Mouse (Mus musculus) embryonic facial prominence, embryonic 11.5 days (tissue): ENCODE measurements at regions not wholly inside any gene's neighbourhood (a gene's known extent, or its start where the extent isn't known, plus 50 kb on each side); places are given as distances from the start of the nearest gene placed in this dataset.

ENCODE experiments used
- ATAC-seq: fragments of 200-750 bp; cut with Nextera tagmentation; replicated peaks from 2 replicates; pipeline ENCODE4 v1.8.0; 2017; ENCODE audit warnings: low read depth; ENCODE audit not compliant: insufficient number of reproducible peaks, low FRiP score, low TSS enrichment
- DNase-seq: peaks from one replicate; pipeline ENCODE4 v3.0.0-alpha.2; 2015; ENCODE audit warnings: low spot score
- H3K27ac ChIP-seq: fragments of 300-500 bp; sonication (generic); replicated peaks from 2 replicates; pipeline ENCODE4 v1.5.1; 2014; ENCODE audit warnings: mild to moderate bottlenecking, low read depth, low read length, control low read depth
- H3K27me3 ChIP-seq: fragments of 300-500 bp; sonication (generic); 2 replicates; pipeline ENCODE4 v1.6.1; 2014; ENCODE audit warnings: mild to moderate bottlenecking, low read length, moderate library complexity, mixed read lengths; ENCODE audit not compliant: control insufficient read depth, insufficient read depth
- H3K36me3 ChIP-seq: fragments of 300-500 bp; sonication (generic); replicated peaks from 2 replicates; pipeline ENCODE4 v1.6.1; 2014; ENCODE audit warnings: low read depth, mild to moderate bottlenecking, low read length, moderate library complexity, mixed read lengths; ENCODE audit not compliant: control insufficient read depth, insufficient read depth
- H3K4me1 ChIP-seq: fragments of 300-500 bp; sonication (generic); 2 replicates; pipeline ENCODE4 v1.6.1; 2014; ENCODE audit warnings: low read length, mixed read lengths; ENCODE audit not compliant: control insufficient read depth, insufficient read depth
- H3K4me2 ChIP-seq: fragments of 300-500 bp; sonication (generic); 2 replicates; pipeline ENCODE4 v1.6.1; 2014; ENCODE audit warnings: low read depth, mild to moderate bottlenecking, control low read depth, low read length, moderate library complexity
- H3K4me3 ChIP-seq: fragments of 300-500 bp; sonication (generic); 2 replicates; pipeline ENCODE4 v1.5.1; 2014; ENCODE audit warnings: low read depth, low read length, control low read depth
- H3K9ac ChIP-seq: fragments of 300-500 bp; sonication (generic); replicated peaks from 2 replicates; pipeline ENCODE4 v1.6.1; 2014; ENCODE audit warnings: mild to moderate bottlenecking, control low read depth, low read length
- H3K9me3 ChIP-seq: fragments of 300-500 bp; sonication (generic); replicated peaks from 2 replicates; pipeline ENCODE4 v1.6.1; 2016; ENCODE audit warnings: mild to moderate bottlenecking, low read length, inconsistent platforms, mixed read lengths; ENCODE audit not compliant: control insufficient read depth
- WGBS: fragments of 180-500 bp; shearing (Covaris S2); extraction: QIAGEN DNeasy Blood & Tissue Kit; methylation state at CpG from one replicate; pipeline ENCODE4 v1.1.7; 2014; 5-methylcytosine and 5-hydroxymethylcytosine counted together

DNA sequence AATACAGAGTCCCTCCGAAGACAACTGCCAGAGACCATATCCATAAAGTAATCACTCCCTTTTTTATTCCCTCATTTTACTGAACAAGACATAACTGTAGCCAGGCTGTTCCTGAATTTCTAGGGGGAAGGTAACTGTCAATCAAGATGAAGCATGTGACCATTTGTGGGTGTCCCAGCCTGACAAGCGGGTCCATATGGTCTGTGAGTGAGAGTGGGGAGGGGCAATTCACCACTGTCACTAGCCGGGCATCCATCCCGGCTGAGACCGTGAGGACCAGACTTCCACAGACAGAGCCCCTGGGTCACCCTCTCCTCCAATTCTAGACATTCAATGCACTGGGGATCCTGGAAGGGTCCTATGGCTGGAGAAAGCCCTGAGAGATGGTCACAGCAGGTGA lies 54.6 kb downstream of the Gm11733 start:
- WGBS: 78% methylated on average over 5 of the region's 5 CpGs
- Histone ChIP-seq H3K9ac (no peak overlapping the region), H3K9me3 (no peaks in the 10 kb centered on the region), H3K4me3 (no peak overlapping the region), H3K36me3 (no peaks in the 10 kb centered on the region), H3K27me3 (no peaks in the 10 kb centered on the region), H3K4me1 (peaks cover 8% of the 10 kb centered on the region), H3K4me2 (no peak overlapping the region), H3K27ac (no peak overlapping the region)
- ATAC-seq: no peak
- DNase-seq: no peak

DNA sequence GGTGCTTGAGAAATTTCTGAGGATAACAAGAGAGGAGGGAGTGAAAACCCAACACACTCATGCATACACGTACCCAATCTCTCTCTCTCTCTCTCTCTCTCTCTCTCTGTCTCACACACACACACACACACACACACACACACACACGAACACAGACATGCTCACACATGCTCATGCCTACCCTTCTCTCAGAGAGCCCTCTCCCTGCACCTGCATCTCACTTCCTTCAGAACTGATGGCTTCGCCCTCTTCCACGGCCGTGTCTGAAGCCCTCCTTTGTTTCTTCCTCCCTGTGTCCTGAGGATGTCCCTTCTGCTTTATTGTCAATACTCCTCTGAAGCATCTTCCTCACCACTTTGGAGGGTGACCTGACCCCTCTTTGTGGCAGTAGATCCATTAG lies 56.4 kb downstream of the Gm11733 start:
- Histone ChIP-seq H3K9ac (no peak overlapping the region), H3K4me3 (no peak overlapping the region), H3K4me1 (peaks cover 8% of the 10 kb centered on the region), H3K4me2 (no peak overlapping the region), H3K27me3 (no peaks in the 10 kb centered on the region), H3K36me3 (no peaks in the 10 kb centered on the region), H3K9me3 (no peaks in the 10 kb centered on the region), H3K27ac (0 out of 2 replicates have a peak overlapping the region, but pooled peaks have one; percentile 20)
- DNase-seq (no peak), ATAC-seq (no peak)
- WGBS: 34% methylated on average over 5 of the region's 5 CpGs

DNA sequence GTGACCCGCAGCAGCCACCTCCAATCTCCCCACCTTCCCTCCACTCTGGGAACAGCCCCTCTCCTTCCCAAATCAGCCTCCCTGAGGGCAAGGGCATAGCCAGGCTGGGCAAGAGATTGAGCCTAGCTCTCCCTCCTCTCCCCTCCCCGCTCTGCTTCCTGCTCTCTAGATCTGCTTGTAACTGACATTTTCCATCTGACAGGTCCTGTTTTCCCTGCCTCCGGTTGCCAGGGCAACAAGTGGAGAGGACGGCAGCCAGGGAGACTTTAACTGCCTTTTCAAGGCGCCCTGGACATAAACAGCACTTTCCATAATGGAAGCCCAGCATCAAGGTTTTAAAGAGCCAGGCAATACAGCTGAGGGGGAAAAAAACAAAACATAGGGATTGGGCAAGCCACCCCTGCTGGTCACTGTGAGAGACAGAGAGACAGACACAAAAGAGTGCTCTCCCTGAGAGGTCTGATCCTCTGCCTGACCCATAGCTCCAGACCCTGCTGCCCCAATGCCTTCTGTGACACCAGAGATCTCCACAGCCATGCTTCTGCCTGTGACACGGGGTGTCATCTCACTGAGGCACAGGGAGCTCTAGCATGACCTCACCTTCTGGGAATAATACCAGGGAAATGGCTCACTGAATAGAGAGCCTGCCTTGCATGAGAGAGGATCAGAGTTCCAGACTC lies 57.2 kb downstream of the Gm11733 start:
- Histone ChIP-seq H3K4me2 (no peak overlapping the region), H3K4me3 (no peak overlapping the region), H3K9me3 (no peaks in the 10 kb centered on the region), H3K27ac (0 out of 2 replicates have a peak overlapping the region, but pooled peaks have one; percentile 20), H3K4me1 (peaks cover 8% of the 10 kb centered on the region), H3K36me3 (no peaks in the 10 kb centered on the region), H3K9ac (no peak overlapping the region), H3K27me3 (no peaks in the 10 kb centered on the region)
- ATAC-seq (no peak; the same call in 1 of the 2 replicates), DNase-seq (peak; percentile 83)
- WGBS: 6% methylated on average over 6 of the region's 6 CpGs

- H3K27ac ChIP-seq: no peak overlapping the region
- H3K9me3 ChIP-seq: no peaks in the 10 kb centered on the region
- WGBS: 31% methylated on average over 6 of the region's 6 CpGs
- no peak for ATAC-seq
- H3K9ac ChIP-seq: no peak overlapping the region
- H3K4me2 ChIP-seq: no peak overlapping the region
- no peaks in the 10 kb centered on the region for H3K36me3 ChIP-seq
- H3K4me3 ChIP-seq: no peak overlapping the region
- H3K4me1 ChIP-seq: peaks cover 8% of the 10 kb centered on the region
- DNase-seq: no peak
- H3K27me3 ChIP-seq: no peaks in the 10 kb centered on the region
These were observed 59.0 kb downstream of the Gm11733 start for GRCm38 (mm10) chr11:117543191-117543590.

DNA sequence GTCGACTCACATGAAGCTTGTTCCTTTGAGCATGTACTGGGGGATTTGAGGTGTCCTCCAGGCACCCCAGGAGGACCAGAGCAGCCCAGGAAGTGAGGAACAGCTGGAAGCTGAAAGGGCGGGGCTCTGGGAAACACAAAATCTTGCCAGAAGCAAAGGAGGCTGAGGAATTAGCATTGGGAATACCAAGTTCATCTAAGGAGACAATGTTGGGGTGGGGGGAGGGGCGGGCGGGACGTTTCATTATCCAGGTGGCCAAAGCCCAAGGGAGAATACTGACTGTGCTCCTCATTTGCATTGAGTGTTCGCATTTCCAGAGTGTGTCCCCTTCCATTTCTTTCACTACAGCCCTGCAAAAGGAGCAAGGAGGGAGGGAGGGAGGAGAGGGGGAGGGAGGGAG lies 60.3 kb downstream of the Gm11733 start:
- H3K4me2 ChIP-seq: no peak overlapping the region
- H3K9me3 ChIP-seq: no peaks in the 10 kb centered on the region
- 33% methylated on average over 6 of the region's 6 CpGs for whole genome bisulfite sequencing
- no peak overlapping the region for H3K27ac ChIP-seq
- H3K27me3 ChIP-seq: no peaks in the 10 kb centered on the region
- peaks cover 8% of the 10 kb centered on the region for H3K4me1 ChIP-seq
- no peaks in the 10 kb centered on the region for H3K36me3 ChIP-seq
- no peak for DNase-seq
- no peak overlapping the region for H3K4me3 ChIP-seq
- no peak overlapping the region for H3K9ac ChIP-seq
- ATAC-seq: no peak

GRCm38 (mm10) chr11:117544926-117545325 lies 60.8 kb downstream of the Gm11733 start:
- Histone ChIP-seq H3K27me3 (no peaks in the 10 kb centered on the region), H3K36me3 (no peaks in the 10 kb centered on the region), H3K4me1 (peaks cover 8% of the 10 kb centered on the region), H3K4me2 (no peak overlapping the region), H3K9me3 (no peaks in the 10 kb centered on the region), H3K4me3 (no peak overlapping the region), H3K27ac (no peak overlapping the region), H3K9ac (no peak overlapping the region)
- ATAC-seq (no peak), DNase-seq (no peak)
- 53% methylated on average over 3 of the region's 3 CpGs for WGBS

DNA sequence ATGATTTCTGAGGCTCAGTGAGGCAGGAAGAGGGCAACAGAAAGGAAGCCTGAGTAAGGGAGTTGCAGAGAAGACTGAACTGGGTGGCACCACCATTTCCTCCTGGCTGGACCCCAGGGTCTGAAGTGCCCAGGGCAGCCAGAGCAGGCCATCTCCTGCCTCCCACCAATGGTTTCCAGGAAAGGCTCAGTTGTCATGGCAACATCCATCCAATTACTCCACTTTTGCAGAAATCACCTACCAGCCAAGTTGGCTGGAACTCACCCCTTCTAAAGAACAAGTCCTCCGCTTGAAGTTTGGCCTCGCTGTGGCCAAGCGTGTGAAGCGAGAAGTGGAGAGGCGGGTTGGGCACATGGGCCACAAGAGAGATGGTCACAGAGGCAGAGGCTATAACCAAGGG lies 67.8 kb downstream of the Gm11733 start:
- Histone ChIP-seq H3K27ac (no peak overlapping the region), H3K4me2 (no peak overlapping the region), H3K4me3 (no peak overlapping the region), H3K4me1 (no peaks in the 10 kb centered on the region), H3K36me3 (no peaks in the 10 kb centered on the region), H3K9me3 (no peaks in the 10 kb centered on the region), H3K27me3 (no peaks in the 10 kb centered on the region), H3K9ac (no peak overlapping the region)
- DNase-seq: no peak
- ATAC-seq: no peak
- WGBS: 92% methylated on average over 5 of the region's 5 CpGs

DNA sequence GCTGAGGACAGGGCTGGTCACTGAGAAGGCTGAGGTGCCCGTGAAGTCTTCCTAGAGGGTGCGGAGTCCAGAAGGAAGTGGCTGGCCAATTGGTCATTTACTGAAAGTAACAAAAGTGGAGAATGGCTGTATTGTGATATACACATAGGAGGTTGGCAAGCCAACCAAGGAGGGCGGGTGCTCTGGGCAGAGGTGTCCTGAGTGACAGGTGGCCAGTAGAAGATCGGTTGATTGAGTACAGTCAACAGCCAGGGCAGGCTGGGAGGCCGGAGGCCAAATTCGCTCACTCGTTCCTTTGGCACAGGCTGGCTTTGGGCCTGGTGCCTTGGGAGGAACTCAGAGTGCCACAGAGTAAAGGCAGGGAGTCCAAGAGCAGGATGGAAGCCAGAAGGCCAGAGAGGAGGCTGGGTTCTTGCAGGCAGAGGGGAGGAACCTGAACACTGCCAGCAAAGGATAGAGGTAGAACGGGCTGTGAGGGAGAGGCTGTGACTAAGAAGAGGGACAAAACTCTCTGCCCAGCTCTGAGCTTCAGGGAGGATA lies 68.3 kb downstream of the Gm11733 start:
- H3K4me1 ChIP-seq: no peaks in the 10 kb centered on the region
- ATAC-seq (no peak), DNase-seq (no peak)
- H3K9ac ChIP-seq: no peak overlapping the region
- 91% methylated on average over 8 of the region's 8 CpGs for WGBS
- no peak overlapping the region for H3K27ac ChIP-seq
- no peaks in the 10 kb centered on the region for H3K9me3 ChIP-seq
- H3K4me2 ChIP-seq: no peak overlapping the region
- H3K27me3 ChIP-seq: no peaks in the 10 kb centered on the region
- H3K4me3 ChIP-seq: no peak overlapping the region
- no peaks in the 10 kb centered on the region for H3K36me3 ChIP-seq
